Mouse (Mus musculus) layer of hippocampus, adult 11-12 months (tissue): ENCODE measurements around the gene Olfr1484.
"Not testable (repeated sequence)": the region's sequence is repeated elsewhere in the genome, so short reads cannot be mapped to it uniquely, and the experiment has no call there.

Source experiments
- DNase-seq: peaks from one replicate; pipeline ENCODE4 v3.0.0; 2022; ENCODE audit warnings: low spot score

The Olfr1484 gene

DNA sequence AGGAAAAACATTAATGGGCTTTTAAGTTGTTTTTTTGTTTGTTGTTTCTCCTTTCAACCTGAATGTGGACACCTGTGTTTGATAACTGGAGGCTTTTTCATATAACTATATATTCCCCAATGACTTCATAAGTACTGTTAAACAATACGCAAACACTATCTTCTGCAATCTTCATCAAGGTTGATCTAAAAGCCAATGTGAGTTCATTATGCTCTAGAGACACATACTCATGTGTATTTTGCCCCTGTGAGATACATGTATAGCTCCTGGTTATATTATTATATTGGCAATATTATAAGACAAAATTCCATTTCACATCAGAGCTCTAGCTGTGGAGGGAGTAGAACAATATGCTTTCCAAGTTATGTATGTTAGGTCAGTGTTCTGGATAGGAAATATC lies at the start of gene Olfr1484:
Gene Olfr1484, plus strand, starts transcription at position 301 of the 400 bp plus-strand sequence.
- no peak for DNase-seq

DNA sequence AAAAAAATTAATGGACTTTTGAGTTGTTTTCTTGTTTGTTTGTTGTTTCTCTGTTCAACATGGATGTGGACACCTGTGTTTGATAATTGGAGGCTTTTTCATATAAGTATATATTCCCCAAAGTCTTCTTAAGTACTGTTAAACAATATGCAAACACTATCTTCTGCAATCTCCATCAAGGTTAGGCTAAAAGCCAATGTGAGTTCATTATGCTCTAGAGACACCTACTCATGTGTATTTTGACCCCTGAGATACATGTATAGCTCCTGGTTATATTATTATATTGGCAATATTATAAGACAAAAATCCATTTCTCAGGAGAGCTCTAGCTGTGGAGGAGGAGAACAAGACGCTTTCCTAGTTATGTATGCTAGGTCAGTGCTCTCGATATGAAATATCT lies 33.8 kb downstream of the Olfr1484 start, which contains the start of gene Olfr1487:
Gene Olfr1487, plus strand, starts transcription at position 301 of the 400 bp plus-strand sequence.
- DNase-seq: not testable (repeated sequence)

DNA sequence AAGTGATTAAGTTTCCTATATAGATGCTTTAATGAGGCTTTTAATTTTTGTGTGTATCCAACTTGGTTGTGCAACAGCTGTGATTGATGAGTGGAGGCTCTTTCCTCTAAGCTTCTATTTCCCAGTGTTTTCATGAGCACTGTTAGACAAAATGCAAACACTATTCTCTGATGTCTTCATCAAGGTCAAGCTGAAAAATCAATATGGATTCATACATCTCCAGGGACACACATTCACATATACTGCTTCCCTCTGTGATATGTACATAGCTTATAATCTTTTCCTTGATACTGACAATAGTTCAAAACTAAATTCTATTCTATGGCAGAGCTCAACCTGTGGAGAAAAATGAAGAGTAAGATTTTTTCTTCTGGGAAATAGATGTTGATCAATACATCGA lies 48.0 kb downstream of the Olfr1484 start, which contains the start of gene Olfr1489:
Gene Olfr1489, plus strand, starts transcription at position 301 of the 400 bp plus-strand sequence.
- no peak for DNase-seq
